Mouse (Mus musculus): Measurements from ENCODE around the gene Tm7sf3. TPM values are rescaled to one million over a fixed set of nuclear protein-coding genes. Genes with fewer than 3 reads are reported as not detected.

Gene Tm7sf3
- polyA plus RNA-seq, 1 experiment from 2014 or later, result 26.2 TPM

GRCm38 (mm10) chr6:146674881-146675536, 32.4 kb upstream of the Tm7sf3 start:
- H3K27me3 ChIP-seq (ENCODE audit: control insufficient read depth, insufficient read depth, low read length), result no peaks in the 10 kb centered on the region
- DNase-seq (ENCODE audit: low spot score, missing footprints) (no peak), ATAC-seq (ENCODE audit: low FRiP score) (no peak)
- WGBS, result 85% methylated on average over 4 of the region's 4 CpGs
- H3K4me2 ChIP-seq, result no peak overlapping the region
- no peak overlapping the region for H3K9ac ChIP-seq (ENCODE audit: low read length)
- H3K36me3 ChIP-seq (ENCODE audit: control insufficient read depth, insufficient read depth, low read length), result no peaks in the 10 kb centered on the region
- no peak overlapping the region for H3K4me3 ChIP-seq (ENCODE audit: low read depth, low read length)
- H3K27ac ChIP-seq (ENCODE audit: low read depth, low read length), result no peak overlapping the region
- no peaks in the 10 kb centered on the region for H3K4me1 ChIP-seq (ENCODE audit: control insufficient read depth, insufficient read depth, low read length)
- peaks cover 2% of the 10 kb centered on the region; the same call in 1 of the 2 replicates for H3K9me3 ChIP-seq (ENCODE audit: control insufficient read depth, low read length)

GRCm38 (mm10) chr6:146674420-146674819, 31.8 kb upstream of the Tm7sf3 start:
- no peak overlapping the region for H3K4me2 ChIP-seq
- DNase-seq (ENCODE audit: low spot score, missing footprints), result no peak
- H3K27ac ChIP-seq (ENCODE audit: low read depth, low read length), result no peak overlapping the region
- no peaks in the 10 kb centered on the region for H3K4me1 ChIP-seq (ENCODE audit: control insufficient read depth, insufficient read depth, low read length)
- 77% methylated on average over 8 of the region's 8 CpGs for WGBS
- H3K27me3 ChIP-seq (ENCODE audit: control insufficient read depth, insufficient read depth, low read length), result no peaks in the 10 kb centered on the region
- no peak overlapping the region for H3K9ac ChIP-seq (ENCODE audit: low read length)
- peaks cover 2% of the 10 kb centered on the region; the same call in 1 of the 2 replicates for H3K9me3 ChIP-seq (ENCODE audit: control insufficient read depth, low read length)
- H3K4me3 ChIP-seq (ENCODE audit: low read depth, low read length), result no peak overlapping the region
- H3K36me3 ChIP-seq (ENCODE audit: control insufficient read depth, insufficient read depth, low read length), result no peaks in the 10 kb centered on the region
- ATAC-seq (ENCODE audit: low FRiP score), result no peak

- WGBS, result 83% methylated on average over 4 of the region's 4 CpGs
- ATAC-seq (ENCODE audit: low FRiP score), result no peak
- no peaks in the 10 kb centered on the region for H3K4me1 ChIP-seq (ENCODE audit: control insufficient read depth, insufficient read depth, low read length)
- no peak overlapping the region for H3K27ac ChIP-seq (ENCODE audit: low read depth, low read length)
- H3K27me3 ChIP-seq (ENCODE audit: control insufficient read depth, insufficient read depth, low read length), result no peaks in the 10 kb centered on the region
- H3K9me3 ChIP-seq (ENCODE audit: control insufficient read depth, low read length), result peaks cover 2% of the 10 kb centered on the region; the same call in 1 of the 2 replicates
- no peak for DNase-seq (ENCODE audit: low spot score, missing footprints)
- H3K4me3 ChIP-seq (ENCODE audit: low read depth, low read length), result no peak overlapping the region
- H3K4me2 ChIP-seq, result no peak overlapping the region
- no peaks in the 10 kb centered on the region for H3K36me3 ChIP-seq (ENCODE audit: control insufficient read depth, insufficient read depth, low read length)
- H3K9ac ChIP-seq (ENCODE audit: low read length), result no peak overlapping the region
Observed at GRCm38 (mm10) chr6:146673696-146674095, 31.1 kb upstream of the Tm7sf3 start.

GRCm38 (mm10) chr6:146672106-146672505, 29.5 kb upstream of the Tm7sf3 start:
- H3K27me3 ChIP-seq (ENCODE audit: control insufficient read depth, insufficient read depth, low read length), result no peaks in the 10 kb centered on the region
- peaks cover 2% of the 10 kb centered on the region; the same call in 1 of the 2 replicates for H3K9me3 ChIP-seq (ENCODE audit: control insufficient read depth, low read length)
- ATAC-seq (ENCODE audit: low FRiP score), result no peak
- H3K4me3 ChIP-seq (ENCODE audit: low read depth, low read length), result no peak overlapping the region
- H3K9ac ChIP-seq (ENCODE audit: low read length), result no peak overlapping the region
- no peak overlapping the region for H3K27ac ChIP-seq (ENCODE audit: low read depth, low read length)
- H3K36me3 ChIP-seq (ENCODE audit: control insufficient read depth, insufficient read depth, low read length), result no peaks in the 10 kb centered on the region
- WGBS, result 56% methylated on average over 5 of the region's 5 CpGs
- no peaks in the 10 kb centered on the region for H3K4me1 ChIP-seq (ENCODE audit: control insufficient read depth, insufficient read depth, low read length)
- H3K4me2 ChIP-seq, result no peak overlapping the region
- no peak for DNase-seq (ENCODE audit: low spot score, missing footprints)

- 92% methylated on average over 15 of the region's 15 CpGs for WGBS
- H3K27ac ChIP-seq (ENCODE audit: low read depth, low read length), result no peak overlapping the region
- no peak overlapping the region for H3K9ac ChIP-seq (ENCODE audit: low read length)
- DNase-seq (ENCODE audit: low spot score, missing footprints) (no peak), ATAC-seq (ENCODE audit: low FRiP score) (no peak)
- H3K9me3 ChIP-seq (ENCODE audit: control insufficient read depth, low read length), result peaks cover 2% of the 10 kb centered on the region; the same call in 1 of the 2 replicates
- H3K4me1 ChIP-seq (ENCODE audit: control insufficient read depth, insufficient read depth, low read length), result no peaks in the 10 kb centered on the region
- H3K4me3 ChIP-seq (ENCODE audit: low read depth, low read length), result no peak overlapping the region
- H3K36me3 ChIP-seq (ENCODE audit: control insufficient read depth, insufficient read depth, low read length), result no peaks in the 10 kb centered on the region
- no peaks in the 10 kb centered on the region for H3K27me3 ChIP-seq (ENCODE audit: control insufficient read depth, insufficient read depth, low read length)
- no peak overlapping the region for H3K4me2 ChIP-seq
Observed at GRCm38 (mm10) chr6:146670956-146671855, 28.6 kb upstream of the Tm7sf3 start.

- Histone ChIP-seq H3K27ac (ENCODE audit: low read depth, low read length) (no peak overlapping the region), H3K4me3 (ENCODE audit: low read depth, low read length) (no peak overlapping the region), H3K27me3 (ENCODE audit: control insufficient read depth, insufficient read depth, low read length) (no peaks in the 10 kb centered on the region), H3K4me1 (ENCODE audit: control insufficient read depth, insufficient read depth, low read length) (no peaks in the 10 kb centered on the region), H3K4me2 (no peak overlapping the region), H3K9me3 (ENCODE audit: control insufficient read depth, low read length) (peaks cover 2% of the 10 kb centered on the region; the same call in 1 of the 2 replicates), H3K36me3 (ENCODE audit: control insufficient read depth, insufficient read depth, low read length) (no peaks in the 10 kb centered on the region), H3K9ac (ENCODE audit: low read length) (no peak overlapping the region)
- no peak for ATAC-seq (ENCODE audit: low FRiP score)
- no peak for DNase-seq (ENCODE audit: low spot score, missing footprints)
Observed at GRCm38 (mm10) chr6:146668606-146669005, 26.0 kb upstream of the Tm7sf3 start.

- Histone ChIP-seq H3K4me2 (no peak overlapping the region), H3K4me1 (ENCODE audit: control insufficient read depth, insufficient read depth, low read length) (no peaks in the 10 kb centered on the region), H3K27me3 (ENCODE audit: control insufficient read depth, insufficient read depth, low read length) (no peaks in the 10 kb centered on the region), H3K27ac (ENCODE audit: low read depth, low read length) (no peak overlapping the region), H3K4me3 (ENCODE audit: low read depth, low read length) (no peak overlapping the region), H3K36me3 (ENCODE audit: control insufficient read depth, insufficient read depth, low read length) (no peaks in the 10 kb centered on the region), H3K9ac (ENCODE audit: low read length) (no peak overlapping the region), H3K9me3 (ENCODE audit: control insufficient read depth, low read length) (peaks cover 2% of the 10 kb centered on the region; the same call in 1 of the 2 replicates)
- WGBS, result 85% methylated on average over 6 of the region's 6 CpGs
- DNase-seq (ENCODE audit: low spot score, missing footprints) (no peak), ATAC-seq (ENCODE audit: low FRiP score) (no peak)
Observed at GRCm38 (mm10) chr6:146666811-146667210, 24.2 kb upstream of the Tm7sf3 start.

GRCm38 (mm10) chr6:146665408-146665807, 22.8 kb upstream of the Tm7sf3 start:
- H3K4me1 ChIP-seq (ENCODE audit: control insufficient read depth, insufficient read depth, low read length), result no peaks in the 10 kb centered on the region
- no peak overlapping the region for H3K4me3 ChIP-seq (ENCODE audit: low read depth, low read length)
- ATAC-seq (ENCODE audit: low FRiP score) (no peak), DNase-seq (ENCODE audit: low spot score, missing footprints) (no peak)
- H3K9me3 ChIP-seq (ENCODE audit: control insufficient read depth, low read length), result peaks cover under 1% of the 10 kb centered on the region; the same call in 1 of the 2 replicates
- no peak overlapping the region for H3K9ac ChIP-seq (ENCODE audit: low read length)
- no peak overlapping the region for H3K27ac ChIP-seq (ENCODE audit: low read depth, low read length)
- H3K4me2 ChIP-seq, result no peak overlapping the region
- no peaks in the 10 kb centered on the region for H3K36me3 ChIP-seq (ENCODE audit: control insufficient read depth, insufficient read depth, low read length)
- WGBS, result 78% methylated on average over 2 of the region's 2 CpGs
- H3K27me3 ChIP-seq (ENCODE audit: control insufficient read depth, insufficient read depth, low read length), result no peaks in the 10 kb centered on the region

GRCm38 (mm10) chr6:146664917-146665316, 22.3 kb upstream of the Tm7sf3 start:
- Histone ChIP-seq H3K27ac (ENCODE audit: low read depth, low read length) (no peak overlapping the region), H3K36me3 (ENCODE audit: control insufficient read depth, insufficient read depth, low read length) (no peaks in the 10 kb centered on the region), H3K4me1 (ENCODE audit: control insufficient read depth, insufficient read depth, low read length) (no peaks in the 10 kb centered on the region), H3K4me3 (ENCODE audit: low read depth, low read length) (no peak overlapping the region), H3K27me3 (ENCODE audit: control insufficient read depth, insufficient read depth, low read length) (no peaks in the 10 kb centered on the region), H3K9me3 (ENCODE audit: control insufficient read depth, low read length) (no peaks in the 10 kb centered on the region), H3K9ac (ENCODE audit: low read length) (no peak overlapping the region), H3K4me2 (no peak overlapping the region)
- 97% methylated on average over 5 of the region's 5 CpGs for WGBS
- DNase-seq (ENCODE audit: low spot score, missing footprints) (no peak), ATAC-seq (ENCODE audit: low FRiP score) (no peak)
